Mouse (Mus musculus): ENCODE data around the gene Il17d. TPM values are rescaled to one million over a fixed set of nuclear protein-coding genes. Genes with fewer than 3 reads are reported as not detected.

Il17d gene
- total and polyA plus RNA-seq, 2 experiments from 2014 or later = 3.0 to 5.3 TPM

- H3K4me2 ChIP-seq (ENCODE audit: low read depth, low read length) = peak overlapping the region; percentile 99
- peak overlapping the region; percentile 83 for H3K4me3 ChIP-seq (ENCODE audit: low read depth, low read length)
- 0 out of 2 replicates have a peak overlapping the region, but pooled peaks have one; percentile 18 for H3K27ac ChIP-seq (ENCODE audit: low read depth)
- H3K4me1 ChIP-seq (ENCODE audit: control insufficient read depth, insufficient read depth) = peaks cover 12% of the 10 kb centered on the region
- peaks cover 23% of the 10 kb centered on the region for H3K27me3 ChIP-seq (ENCODE audit: control insufficient read depth, insufficient read depth, low read length)
- H3K9me3 ChIP-seq (replicated peaks; ENCODE audit: control insufficient read depth, low read length) = no peaks in the 10 kb centered on the region
- no peaks in the 10 kb centered on the region for H3K36me3 ChIP-seq (replicated peaks; ENCODE audit: control insufficient read depth, insufficient read depth, low read length)
- DNase-seq (ENCODE audit: low spot score) (peak; percentile 40), ATAC-seq (ENCODE audit: insufficient read depth, low read depth) (peak; percentile 68)
- WGBS = under 1% methylated on average over 48 of the region's 60 CpGs
- peak overlapping the region; percentile 77 for H3K9ac ChIP-seq (replicated peaks; ENCODE audit: low read depth, low read length)
- TF ChIP-seq CTCF (IDR thresholded peaks at IDR 0.05; ENCODE audit: low read depth) (no peak), EP300 (IDR thresholded peaks at IDR 0.05; ENCODE audit: low read depth) (no peak)
These were observed 942 bp downstream of the Il17d start for GRCm38 (mm10) chr14:57525388-57526049.

GRCm38 (mm10) chr14:57526050-57526623 is 1.6 kb downstream of the Il17d start:
- Histone ChIP-seq H3K27me3 (ENCODE audit: control insufficient read depth, insufficient read depth, low read length) (peaks cover 23% of the 10 kb centered on the region), H3K4me1 (ENCODE audit: control insufficient read depth, insufficient read depth) (peaks cover 12% of the 10 kb centered on the region), H3K9ac (replicated peaks; ENCODE audit: low read depth, low read length) (no peak overlapping the region), H3K9me3 (replicated peaks; ENCODE audit: control insufficient read depth, low read length) (no peaks in the 10 kb centered on the region), H3K27ac (ENCODE audit: low read depth) (no peak overlapping the region), H3K4me3 (ENCODE audit: low read depth, low read length) (peak overlapping the region; percentile 83), H3K4me2 (ENCODE audit: low read depth, low read length) (peak overlapping the region; percentile 99), H3K36me3 (replicated peaks; ENCODE audit: control insufficient read depth, insufficient read depth, low read length) (no peaks in the 10 kb centered on the region)
- no peak for TF ChIP-seq CTCF (IDR thresholded peaks at IDR 0.05; ENCODE audit: low read depth)
- no peak for TF ChIP-seq EP300 (IDR thresholded peaks at IDR 0.05; ENCODE audit: low read depth)
- ATAC-seq (ENCODE audit: insufficient read depth, low read depth) (no peak), DNase-seq (ENCODE audit: low spot score) (no peak)
- WGBS = 62% methylated on average over 10 of the region's 10 CpGs

- no peak overlapping the region for H3K4me3 ChIP-seq (ENCODE audit: low read depth, low read length)
- no peaks in the 10 kb centered on the region for H3K36me3 ChIP-seq (replicated peaks; ENCODE audit: control insufficient read depth, insufficient read depth, low read length)
- no peak overlapping the region for H3K4me2 ChIP-seq (ENCODE audit: low read depth, low read length)
- no peak for DNase-seq (ENCODE audit: low spot score)
- ATAC-seq (ENCODE audit: insufficient read depth, low read depth) = no peak
- peaks cover 12% of the 10 kb centered on the region for H3K4me1 ChIP-seq (ENCODE audit: control insufficient read depth, insufficient read depth)
- no peak for TF ChIP-seq EP300 (IDR thresholded peaks at IDR 0.05; ENCODE audit: low read depth)
- no peak for TF ChIP-seq CTCF (IDR thresholded peaks at IDR 0.05; ENCODE audit: low read depth)
- H3K9me3 ChIP-seq (replicated peaks; ENCODE audit: control insufficient read depth, low read length) = no peaks in the 10 kb centered on the region
- no peak overlapping the region for H3K9ac ChIP-seq (replicated peaks; ENCODE audit: low read depth, low read length)
- 40% methylated on average over 7 of the region's 7 CpGs for WGBS
- H3K27ac ChIP-seq (ENCODE audit: low read depth) = no peak overlapping the region
- H3K27me3 ChIP-seq (ENCODE audit: control insufficient read depth, insufficient read depth, low read length) = peaks cover 23% of the 10 kb centered on the region
These were observed 2.5 kb downstream of the Il17d start for GRCm38 (mm10) chr14:57527122-57527521.

GRCm38 (mm10) chr14:57527598-57527997 is 3.0 kb downstream of the Il17d start:
- Histone ChIP-seq H3K9ac (replicated peaks; ENCODE audit: low read depth, low read length) (no peak overlapping the region), H3K9me3 (replicated peaks; ENCODE audit: control insufficient read depth, low read length) (no peaks in the 10 kb centered on the region), H3K4me3 (ENCODE audit: low read depth, low read length) (no peak overlapping the region), H3K4me2 (ENCODE audit: low read depth, low read length) (no peak overlapping the region), H3K36me3 (replicated peaks; ENCODE audit: control insufficient read depth, insufficient read depth, low read length) (no peaks in the 10 kb centered on the region), H3K27ac (ENCODE audit: low read depth) (no peak overlapping the region), H3K4me1 (ENCODE audit: control insufficient read depth, insufficient read depth) (peaks cover 12% of the 10 kb centered on the region), H3K27me3 (ENCODE audit: control insufficient read depth, insufficient read depth, low read length) (peaks cover 23% of the 10 kb centered on the region)
- TF ChIP-seq EP300 (IDR thresholded peaks at IDR 0.05; ENCODE audit: low read depth) (no peak), CTCF (IDR thresholded peaks at IDR 0.05; ENCODE audit: low read depth) (no peak)
- ATAC-seq (ENCODE audit: insufficient read depth, low read depth) (no peak), DNase-seq (ENCODE audit: low spot score) (no peak)
- WGBS = 40% methylated on average over 2 of the region's 2 CpGs

- Histone ChIP-seq H3K4me3 (ENCODE audit: low read depth, low read length) (no peak overlapping the region), H3K27me3 (ENCODE audit: control insufficient read depth, insufficient read depth, low read length) (peaks cover 7% of the 10 kb centered on the region), H3K36me3 (replicated peaks; ENCODE audit: control insufficient read depth, insufficient read depth, low read length) (no peaks in the 10 kb centered on the region), H3K27ac (ENCODE audit: low read depth) (peak overlapping the region; percentile 50), H3K9ac (replicated peaks; ENCODE audit: low read depth, low read length) (peak overlapping the region; percentile 21; the same call in 1 of the 2 replicates), H3K4me1 (ENCODE audit: control insufficient read depth, insufficient read depth) (peaks cover 17% of the 10 kb centered on the region), H3K9me3 (replicated peaks; ENCODE audit: control insufficient read depth, low read length) (no peaks in the 10 kb centered on the region), H3K4me2 (ENCODE audit: low read depth, low read length) (no peak overlapping the region)
- WGBS = 34% methylated on average over 10 of the region's 10 CpGs
- peak; percentile 87 for DNase-seq (ENCODE audit: low spot score)
- ATAC-seq (ENCODE audit: insufficient read depth, low read depth) = peak; percentile 73
- no peak for TF ChIP-seq CTCF (IDR thresholded peaks at IDR 0.05; ENCODE audit: low read depth)
- TF ChIP-seq EP300 (IDR thresholded peaks at IDR 0.05; ENCODE audit: low read depth) = no peak
These were observed 4.7 kb downstream of the Il17d start for GRCm38 (mm10) chr14:57529086-57529785.

Data from heart, postnatal 0 days (tissue).